Mouse (Mus musculus) small intestine, adult 2 months (tissue): ENCODE measurements around the gene Dpf3.

Experiments used
- CTCF ChIP-seq: fragments of 200-500 bp; IDR thresholded peaks from 2 replicates; pipeline ENCODE4 v1.5.1; 2012; ENCODE audit warnings: low read depth, mild to moderate bottlenecking, control low read depth, inconsistent platforms, low read length, moderate library complexity, mixed read lengths; ENCODE audit not compliant: insufficient replicate concordance, insufficient read length; ENCODE audit errors: extremely low read depth
- POLR2A ChIP-seq: fragments of 200-500 bp; IDR thresholded peaks from 2 replicates; pipeline ENCODE4 v1.6.1; 2012; ENCODE audit warnings: low read depth, mild to moderate bottlenecking, control low read depth, inconsistent platforms, low read length, moderate library complexity

- TF ChIP-seq CTCF: no peak
- TF ChIP-seq POLR2A: no peak
Observed at GRCm38 (mm10) chr12:83302320-83303153, 185.0 kb downstream of the Dpf3 start.
